Mouse (Mus musculus) CH12.LX (cell line): Measurements from ENCODE around the gene Dync2li1. TPM values are rescaled to one million over a fixed set of nuclear protein-coding genes. Genes with fewer than 3 reads are reported as not detected.

Source experiments
- DNase-seq: peaks from one replicate; pipeline ENCODE4 v3.0.0-alpha.2; 2013; ENCODE audit errors: extremely low read depth
- H3K27ac ChIP-seq: 2 replicates; pipeline ENCODE4 v1.5.1; 2012; ENCODE audit warnings: low read depth, mild to moderate bottlenecking, control low read depth, moderate library complexity; ENCODE audit not compliant: insufficient read depth
- H3K27me3 ChIP-seq: replicated peaks from 2 replicates; pipeline ENCODE3; 2012; ENCODE audit warnings: inconsistent platforms
- H3K36me3 ChIP-seq, 2 experiments: replicated peaks in 1 of 2; 2 replicates each; pipeline versions ENCODE3 to v1.6.1; 2012; ENCODE audit warnings: inconsistent platforms in 1 of 2, low read length in 1 of 2, mild to moderate bottlenecking in 1 of 2, mixed read lengths in 1 of 2, moderate library complexity in 1 of 2; ENCODE audit not compliant: control insufficient read depth in 1 of 2, insufficient read depth in 1 of 2
- H3K4me1 ChIP-seq, 2 experiments: 2 replicates each; pipeline ENCODE4 v1.6.1; 2012; ENCODE audit warnings: inconsistent platforms in 1 of 2, moderate library complexity in 1 of 2; ENCODE audit not compliant: insufficient read depth in 2 of 2, control insufficient read depth in 1 of 2
- H3K4me2 ChIP-seq: 2 replicates; pipeline ENCODE4 v1.6.1; 2012; ENCODE audit warnings: low read depth, mild to moderate bottlenecking, control low read depth; ENCODE audit not compliant: poor library complexity, insufficient read depth, severe bottlenecking
- H3K4me3 ChIP-seq, 3 experiments: fragments of 150-350 bp in 1 of 3; sonication (generic) in 1 of 3; replicated peaks in 1 of 3; 2 replicates each; pipeline versions ENCODE3 to v1.5.1; 2011 to 2012; ENCODE audit warnings: low read depth in 2 of 3, low read length in 2 of 3, mild to moderate bottlenecking in 2 of 3, moderate library complexity in 2 of 3, control low read depth in 1 of 3, improper control_type of control experiment in 1 of 3, inconsistent platforms in 1 of 3, mixed read lengths in 1 of 3; ENCODE audit not compliant: poor library complexity in 1 of 3
- H3K79me2 ChIP-seq: replicated peaks from 2 replicates; pipeline ENCODE4 v1.6.1; 2012; ENCODE audit warnings: mild to moderate bottlenecking, moderate library complexity; ENCODE audit not compliant: control insufficient read depth, poor library complexity, insufficient read depth, severe bottlenecking; ENCODE audit errors: extremely low read depth
- H3K9ac ChIP-seq: 2 replicates; pipeline ENCODE4 v1.6.1; 2012; ENCODE audit warnings: low read depth, mild to moderate bottlenecking, control low read depth, moderate library complexity; ENCODE audit not compliant: insufficient read depth
- H3K9me3 ChIP-seq: replicated peaks from 2 replicates; pipeline ENCODE3; 2012; ENCODE audit warnings: low read length, inconsistent platforms, mixed read lengths
- BHLHE40 ChIP-seq: IDR thresholded peaks from 2 replicates; pipeline ENCODE4 v1.6.1; 2011; ENCODE audit warnings: mild to moderate bottlenecking, low read depth, low read length, improper control_type of control experiment
- CHD1 ChIP-seq: IDR thresholded peaks from 2 replicates; pipeline ENCODE4 v1.6.1; 2012; ENCODE audit warnings: low read depth, low read length, improper control_type of control experiment, inconsistent platforms
- CHD2 ChIP-seq: IDR thresholded peaks from 2 replicates; pipeline ENCODE4 v1.6.1; 2011; ENCODE audit warnings: low read length, improper control_type of control experiment
- CTCF ChIP-seq, 2 experiments: IDR thresholded peaks in 1 of 2; conservative IDR thresholded peaks in 1 of 2; 2 replicates each; pipeline ENCODE4 v1.5.1; 2011 to 2012; ENCODE audit warnings: low read depth in 2 of 2, low read length in 2 of 2, improper control_type of control experiment in 1 of 2, inconsistent platforms in 1 of 2, mild to moderate bottlenecking in 1 of 2, moderate library complexity in 1 of 2
- E2F4 ChIP-seq: IDR thresholded peaks from 2 replicates; pipeline ENCODE4 v1.6.1; 2011; ENCODE audit warnings: low read depth, low read length, improper control_type of control experiment; ENCODE audit not compliant: insufficient replicate concordance
- ELF1 ChIP-seq: IDR thresholded peaks from 2 replicates; pipeline ENCODE4 v1.6.1; 2014; ENCODE audit warnings: low read depth, mild to moderate bottlenecking, inconsistent platforms, low read length, improper control_type of control experiment
- EP300 ChIP-seq: IDR thresholded peaks from 2 replicates; pipeline ENCODE4 v1.6.1; 2011; ENCODE audit warnings: low read length, improper control_type of control experiment
- ETS1 ChIP-seq: conservative IDR thresholded peaks from 2 replicates; pipeline ENCODE4 v1.6.1; 2012; ENCODE audit warnings: low read depth, mild to moderate bottlenecking, inconsistent platforms, low read length, improper control_type of control experiment, moderate library complexity
- GABPA ChIP-seq: IDR thresholded peaks from 2 replicates; pipeline ENCODE4 v1.6.1; 2012; ENCODE audit warnings: low read depth, low read length, improper control_type of control experiment, inconsistent platforms; ENCODE audit not compliant: insufficient replicate concordance
- HCFC1 ChIP-seq: IDR thresholded peaks from 2 replicates; pipeline ENCODE4 v1.6.1; 2012; ENCODE audit warnings: low read depth, mild to moderate bottlenecking, inconsistent platforms, low read length, improper control_type of control experiment
- IRF4 ChIP-seq: IDR thresholded peaks from 2 replicates; pipeline ENCODE4 v1.6.1; 2014; ENCODE audit warnings: low read depth, mild to moderate bottlenecking, inconsistent platforms, low read length, improper control_type of control experiment
- JUN ChIP-seq: IDR thresholded peaks from 2 replicates; pipeline ENCODE4 v1.6.1; 2011; ENCODE audit warnings: low read depth, mild to moderate bottlenecking, low read length, improper control_type of control experiment, moderate library complexity; ENCODE audit not compliant: insufficient read depth
- JUND ChIP-seq: conservative IDR thresholded peaks from 2 replicates; pipeline ENCODE4 v1.6.1; 2011; ENCODE audit warnings: low read depth, low read length, improper control_type of control experiment
- KAT2A ChIP-seq: IDR thresholded peaks from 2 replicates; pipeline ENCODE4 v1.6.1; 2012; ENCODE audit warnings: low read length, improper control_type of control experiment, inconsistent platforms; ENCODE audit not compliant: insufficient replicate concordance
- MAFK ChIP-seq: IDR thresholded peaks from 2 replicates; pipeline ENCODE4 v1.6.1; 2011; ENCODE audit warnings: low read length, improper control_type of control experiment; ENCODE audit not compliant: insufficient replicate concordance
- MAX ChIP-seq: IDR thresholded peaks from 2 replicates; pipeline ENCODE4 v1.6.1; 2011; ENCODE audit warnings: low read length, improper control_type of control experiment
- MAZ ChIP-seq: IDR thresholded peaks from 2 replicates; pipeline ENCODE4 v1.6.1; 2012; ENCODE audit warnings: low read depth, mild to moderate bottlenecking, inconsistent platforms, low read length, improper control_type of control experiment, moderate library complexity
- MEF2A ChIP-seq: IDR thresholded peaks from 2 replicates; pipeline ENCODE4 v1.6.1; 2014; ENCODE audit warnings: low read depth, mild to moderate bottlenecking, inconsistent platforms, low read length, improper control_type of control experiment, borderline replicate concordance
- MXI1 ChIP-seq: IDR thresholded peaks from 2 replicates; pipeline ENCODE4 v1.6.1; 2011; ENCODE audit warnings: mild to moderate bottlenecking, low read depth, low read length, improper control_type of control experiment
- MYC ChIP-seq: IDR thresholded peaks from 2 replicates; pipeline ENCODE4 v1.6.1; 2011; ENCODE audit warnings: low read depth, mild to moderate bottlenecking, improper control_type of control experiment, low read length
- NELFE ChIP-seq: IDR thresholded peaks from 2 replicates; pipeline ENCODE4 v1.6.1; 2011; ENCODE audit warnings: low read depth, low read length, improper control_type of control experiment
- NRF1 ChIP-seq: IDR thresholded peaks from 2 replicates; pipeline ENCODE4 v1.6.1; 2014; ENCODE audit warnings: low read depth, mild to moderate bottlenecking, inconsistent platforms, low read length, improper control_type of control experiment, moderate library complexity
- PAX5 ChIP-seq: IDR thresholded peaks from 2 replicates; pipeline ENCODE4 v1.6.1; 2012; ENCODE audit warnings: low read length, inconsistent platforms, mixed read lengths
- POLR2A ChIP-seq: IDR thresholded peaks from 2 replicates; pipeline ENCODE4 v1.6.1; 2011; ENCODE audit warnings: low read depth, mild to moderate bottlenecking, improper control_type of control experiment, low read length
- POLR2AphosphoS2 ChIP-seq: IDR thresholded peaks from 2 replicates; pipeline ENCODE4 v1.6.1; 2011; ENCODE audit warnings: low read depth, low read length, improper control_type of control experiment
- RAD21 ChIP-seq: IDR thresholded peaks from 2 replicates; pipeline ENCODE4 v1.6.1; 2011; ENCODE audit warnings: low read depth, mild to moderate bottlenecking, low read length, improper control_type of control experiment, moderate library complexity
- RCOR1 ChIP-seq: conservative IDR thresholded peaks from 2 replicates; pipeline ENCODE4 v1.6.1; 2012; ENCODE audit warnings: low read depth, mild to moderate bottlenecking, inconsistent platforms, low read length, improper control_type of control experiment
- SIN3A ChIP-seq: IDR thresholded peaks from 2 replicates; pipeline ENCODE4 v1.6.1; 2012; ENCODE audit warnings: low read length, improper control_type of control experiment, inconsistent platforms
- SMC3 ChIP-seq: IDR thresholded peaks from 2 replicates; pipeline ENCODE4 v1.6.1; 2011; ENCODE audit warnings: low read depth, low read length, improper control_type of control experiment
- TBP ChIP-seq: conservative IDR thresholded peaks from 2 replicates; pipeline ENCODE4 v1.6.1; 2011; ENCODE audit warnings: low read depth, low read length, improper control_type of control experiment
- TCF12 ChIP-seq: IDR thresholded peaks from 2 replicates; pipeline ENCODE4 v1.6.1; 2014; ENCODE audit warnings: low read depth, mild to moderate bottlenecking, inconsistent platforms, low read length, improper control_type of control experiment
- UBTF ChIP-seq: IDR thresholded peaks from 2 replicates; pipeline ENCODE4 v1.6.1; 2012; ENCODE audit warnings: low read depth, mild to moderate bottlenecking, inconsistent platforms, low read length, improper control_type of control experiment, moderate library complexity
- USF1 ChIP-seq: IDR thresholded peaks from 2 replicates; pipeline ENCODE4 v1.6.1; 2014; ENCODE audit warnings: low read depth, mild to moderate bottlenecking, inconsistent platforms, low read length, improper control_type of control experiment
- USF2 ChIP-seq: conservative IDR thresholded peaks from 2 replicates; pipeline ENCODE4 v1.6.1; 2011; ENCODE audit warnings: low read depth, low read length, improper control_type of control experiment
- ZC3H11A ChIP-seq: IDR thresholded peaks from 2 replicates; pipeline ENCODE4 v1.6.1; 2012; ENCODE audit warnings: low read depth, mild to moderate bottlenecking, inconsistent platforms, low read length, improper control_type of control experiment
- ZKSCAN1 ChIP-seq: IDR thresholded peaks from 2 replicates; pipeline ENCODE4 v1.6.1; 2012; ENCODE audit warnings: low read depth, inconsistent platforms, low read length, improper control_type of control experiment, borderline replicate concordance
- ZMIZ1 ChIP-seq: IDR thresholded peaks from 2 replicates; pipeline ENCODE4 v1.6.1; 2012; ENCODE audit warnings: low read depth, mild to moderate bottlenecking, inconsistent platforms, low read length, improper control_type of control experiment
- ZNF384 ChIP-seq: IDR thresholded peaks from 2 replicates; pipeline ENCODE4 v1.6.1; 2012; ENCODE audit warnings: low read depth, low read length, improper control_type of control experiment, inconsistent platforms
- dilution Hi-C: fragments of 300-500 bp; cut with MboI; formaldehyde crosslinking; loops from 2 replicates; pipeline ENCODE4 v1.14.3; 2020; ENCODE audit warnings: low sequenced_read_pairs; ENCODE audit not compliant: extremely low pct_unique_long_range_greater_than_20kb, extremely low pct_ligation_motif_present
- in situ Hi-C: fragments of 300-500 bp; cut with MboI; formaldehyde crosslinking; loops from 3 replicates; pipeline ENCODE4 v1.14.3; 2019; ENCODE audit warnings: low sequenced_read_pairs, low pct_ligation_motif_present, low pct_unique_long_range_greater_than_20kb, mixed read lengths
- polyA plus RNA-seq: library from polyadenylated mRNA; unstranded; fragments of >175 nt; gene quantifications from 2 replicates; pipeline ENCODE4 v1.2.1, GENCODE M21; 2012; ENCODE audit warnings: low read depth; ENCODE audit not compliant: insufficient read length
- total RNA-seq, 2 experiments: library from RNA; depleted of rRNA; stranded (reverse); fragments of 300-350 nt in 1 of 2; fragments of >200 nt in 1 of 2; gene quantifications; 2 replicates each; pipeline ENCODE4 v1.2.3; 2012 to 2014

Dync2li1 gene
- total and polyA plus RNA-seq, 3 experiments, result 7.6 to 12.3 (median 11.7) TPM

DNA sequence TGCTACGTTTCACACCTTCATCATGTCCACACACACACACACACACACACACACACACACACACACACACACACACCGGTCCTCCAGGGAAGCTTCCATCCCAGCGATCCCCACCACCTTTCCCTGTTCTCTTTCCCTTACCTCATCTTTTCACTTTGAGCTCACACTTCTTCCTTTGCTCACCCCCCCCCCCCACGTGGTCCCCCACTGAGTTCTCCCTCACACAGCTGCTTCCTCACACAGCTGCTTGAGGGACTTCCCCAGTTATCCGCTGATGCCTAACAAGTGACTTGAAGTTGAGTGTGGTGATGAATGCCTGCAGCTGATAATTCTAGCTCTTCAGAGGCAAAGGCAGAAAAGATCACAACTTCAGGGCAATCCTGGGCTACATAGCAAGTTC lies 18.7 kb upstream of the Dync2li1 start:
- Histone ChIP-seq H3K27ac (peak overlapping the region; percentile 99), H3K4me3 (peak overlapping the region in 2 of 3 experiments; percentile 20 to 39), H3K9ac (peak overlapping the region; percentile 36; the same call in 1 of the 2 replicates), H3K4me1 (peaks cover 22 to 60% of the 10 kb centered on the region in 2 experiments), H3K36me3 (peaks cover 0 to 2% of the 10 kb centered on the region in 2 experiments), H3K4me2 (peak overlapping the region; percentile 73; the same call in 1 of the 2 replicates), H3K9me3 (no peaks in the 10 kb centered on the region), H3K27me3 (no peaks in the 10 kb centered on the region), H3K79me2 (no peaks in the 10 kb centered on the region)
- TF ChIP-seq RCOR1, result peak; percentile 94
- no peak for TF ChIP-seq GABPA
- peak; percentile 94 for TF ChIP-seq IRF4
- peak; percentile 89 for TF ChIP-seq MAX
- TF ChIP-seq KAT2A, result 0 out of 2 replicates have a peak, but pooled peaks have one; percentile 35
- TF ChIP-seq ELF1, result peak; percentile 70
- TF ChIP-seq SMC3, result 0 out of 2 replicates have a peak, but pooled peaks have one; percentile 5
- peak; percentile 98 for TF ChIP-seq TCF12
- TF ChIP-seq TBP, result no peak
- TF ChIP-seq E2F4, result no peak
- TF ChIP-seq JUN, result peak; percentile 74
- TF ChIP-seq HCFC1, result 0 out of 2 replicates have a peak, but pooled peaks have one; percentile 31
- peak; percentile 64; the same call in 1 of the 2 replicates for TF ChIP-seq MAFK
- peak; percentile 93 for TF ChIP-seq MXI1
- TF ChIP-seq POLR2A, result peak; percentile 30
- peak; percentile 78 for TF ChIP-seq USF1
- TF ChIP-seq CHD2, result peak; percentile 89
- TF ChIP-seq EP300, result peak; percentile 85; the same call in 1 of the 2 replicates
- TF ChIP-seq CHD1, result no peak
- no peak for TF ChIP-seq ZC3H11A
- TF ChIP-seq BHLHE40, result peak; percentile 94
- peak; percentile 86 for TF ChIP-seq MEF2A
- TF ChIP-seq NELFE, result no peak
- no peak for TF ChIP-seq POLR2AphosphoS2
- TF ChIP-seq ZKSCAN1, result no peak
- peak; percentile 93 for TF ChIP-seq SIN3A
- no peak for TF ChIP-seq CTCF (conservative IDR thresholded peaks at IDR 0.05 in 1 of 2, IDR thresholded peaks at IDR 0.05 in 1 of 2; ENCODE audit: low read depth in 2 of 2, low read length in 2 of 2)
- peak; percentile 99 for TF ChIP-seq ETS1
- TF ChIP-seq USF2, result 0 out of 2 replicates have a peak, but pooled peaks have one; percentile 14
- TF ChIP-seq JUND, result peak; percentile 45; the same call in 1 of the 2 replicates
- peak; percentile 95 for TF ChIP-seq MAZ
- TF ChIP-seq UBTF, result no peak
- no peak for TF ChIP-seq PAX5
- TF ChIP-seq MYC, result peak; percentile 43; the same call in 1 of the 2 replicates
- TF ChIP-seq ZNF384, result peak; percentile 20
- no peak for TF ChIP-seq NRF1
- TF ChIP-seq RAD21, result no peak; the same call in 1 of the 2 replicates
- 0 out of 2 replicates have a peak, but pooled peaks have one; percentile 27 for TF ChIP-seq ZMIZ1
- DNase-seq, result peak; percentile 91
- in situ Hi-C loops, result loop anchor here (5.0 kb wide), 1 partner anchor 55 kb away; no protein-coding TSS in a partner anchor
- dilution Hi-C loops, result no loop called here
